Mouse (Mus musculus) CD4-positive, CD25-positive, alpha-beta regulatory T cell, adult 4 months (primary cell): ENCODE measurements at regions not wholly inside any gene's neighbourhood (a gene's known extent, or its start where the extent isn't known, plus 50 kb on each side); places are given as distances from the start of the nearest gene placed in this dataset.
"Not testable (repeated sequence)": the region's sequence is repeated elsewhere in the genome, so short reads cannot be mapped to it uniquely, and the experiment has no call there.

Source experiments
- ATAC-seq: one replicate; pipeline ENCODE4 v1.8.0; 2017

DNA sequence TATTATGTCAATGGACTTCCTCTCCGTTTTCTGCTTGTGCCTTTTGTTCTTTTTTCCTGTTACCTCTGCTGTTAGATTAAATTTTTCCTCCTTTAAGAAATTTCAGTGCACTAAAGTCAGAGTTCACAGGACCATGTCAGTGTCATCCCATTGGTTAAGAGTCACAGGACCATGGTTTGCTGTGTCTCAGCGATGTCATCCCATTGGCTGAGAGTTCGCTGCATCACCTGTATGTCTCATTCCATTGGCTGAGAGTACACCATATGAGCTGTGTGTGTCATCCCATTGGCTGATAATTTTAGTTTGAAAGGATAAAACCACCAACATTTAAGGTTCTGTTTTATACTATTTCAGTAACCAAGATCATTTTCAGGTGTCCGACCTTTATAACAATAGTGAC, 50.7 kb upstream of the Jade1 start:
- ATAC-seq, result no peak

DNA sequence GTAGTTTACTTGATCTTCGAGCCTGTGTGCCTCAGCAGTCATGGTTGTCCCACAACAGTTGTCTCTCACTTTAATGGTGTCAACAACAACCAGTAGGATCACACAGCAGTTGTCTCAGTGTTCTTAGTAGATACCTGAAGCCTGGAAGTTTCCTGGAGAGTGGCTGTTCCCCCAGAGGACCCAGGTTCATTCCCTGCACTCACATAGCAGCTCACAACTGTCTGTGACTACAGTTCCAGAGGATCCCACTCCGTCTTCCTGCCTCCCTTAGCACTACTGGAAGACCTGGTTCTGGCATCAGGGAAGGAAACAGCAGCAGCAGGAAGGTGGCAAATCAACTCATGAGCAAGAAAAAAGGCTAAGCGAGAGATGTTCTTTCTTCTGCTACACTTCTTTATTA, 53.4 kb upstream of the Jade1 start:
- no peak for ATAC-seq

DNA sequence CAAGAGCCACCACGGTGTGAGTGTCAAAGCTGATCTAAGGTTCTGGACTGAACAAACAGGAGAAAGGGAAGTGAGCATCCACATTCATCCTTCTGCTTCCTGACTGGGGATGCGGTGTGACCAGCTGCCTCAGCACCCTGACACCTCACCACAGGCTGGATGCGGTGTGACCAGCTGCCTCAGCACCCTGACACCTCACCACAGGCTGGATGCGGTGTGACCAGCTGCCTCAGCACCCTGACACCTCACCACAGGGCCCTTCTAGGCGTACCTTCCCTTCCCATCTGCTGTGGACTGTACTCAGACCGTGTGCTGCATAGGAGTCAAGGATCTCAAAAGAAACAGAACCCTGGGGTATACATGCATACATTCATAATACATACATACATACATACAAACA, 53.9 kb upstream of the Jade1 start:
- not testable (repeated sequence) for ATAC-seq

DNA sequence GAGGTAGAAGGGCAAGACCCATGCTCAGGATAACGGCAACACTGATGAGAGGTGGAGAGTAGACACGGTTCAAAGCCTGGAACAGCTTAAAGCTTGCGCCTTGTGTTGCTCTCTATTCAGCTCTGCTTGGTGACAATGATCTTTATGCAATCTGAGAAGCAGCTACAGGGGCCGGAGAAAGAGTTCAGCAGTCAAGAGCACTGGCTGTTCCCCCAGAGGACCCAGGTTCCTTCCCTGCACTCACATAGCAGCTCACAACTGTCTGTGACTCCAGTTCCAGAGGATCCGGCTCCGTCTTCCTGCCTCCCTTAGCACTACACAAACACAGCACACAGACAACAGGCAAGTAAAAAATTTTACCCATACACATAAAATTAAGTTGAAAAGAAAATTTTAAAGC, 54.4 kb upstream of the Jade1 start:
- no peak for ATAC-seq

DNA sequence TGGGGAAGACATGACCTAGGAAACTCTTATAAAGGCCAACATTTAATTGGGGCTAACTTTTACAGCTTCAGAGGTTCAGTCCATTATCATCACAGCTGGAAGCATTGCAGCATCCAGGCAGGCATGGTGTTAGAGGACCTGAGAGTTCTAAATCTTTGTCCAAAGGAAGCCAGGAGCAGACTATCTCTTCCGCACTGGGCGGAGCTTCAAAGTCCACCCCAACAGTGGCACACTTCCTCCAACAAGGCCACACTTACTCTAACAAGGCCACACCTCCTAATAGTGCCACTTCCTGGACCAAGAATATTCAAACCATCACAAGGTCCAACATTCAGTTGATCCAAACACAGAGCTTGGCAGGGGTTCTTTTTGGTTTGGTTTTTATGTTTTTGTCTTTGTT, 55.9 kb upstream of the Jade1 start:
- no peak for ATAC-seq

DNA sequence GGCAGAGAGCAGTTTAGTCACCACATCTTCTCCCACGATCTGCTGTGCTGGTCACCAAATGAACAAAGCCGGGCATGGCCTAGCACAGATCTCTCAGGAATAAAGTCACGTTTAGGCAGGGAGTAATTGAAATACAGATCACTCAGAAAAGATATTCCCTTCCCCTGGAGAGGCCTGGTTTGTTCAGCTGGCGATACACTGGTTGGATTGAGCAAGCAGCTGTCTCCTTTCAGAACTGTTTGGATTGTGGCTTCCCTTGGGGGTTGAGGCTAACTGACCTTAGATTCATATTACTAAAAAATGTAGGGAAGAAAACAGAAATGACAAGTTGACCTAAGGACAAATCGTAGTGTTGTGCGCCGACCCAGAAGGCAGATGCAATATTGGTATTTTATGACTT, 56.7 kb upstream of the Jade1 start:
- no peak for ATAC-seq

DNA sequence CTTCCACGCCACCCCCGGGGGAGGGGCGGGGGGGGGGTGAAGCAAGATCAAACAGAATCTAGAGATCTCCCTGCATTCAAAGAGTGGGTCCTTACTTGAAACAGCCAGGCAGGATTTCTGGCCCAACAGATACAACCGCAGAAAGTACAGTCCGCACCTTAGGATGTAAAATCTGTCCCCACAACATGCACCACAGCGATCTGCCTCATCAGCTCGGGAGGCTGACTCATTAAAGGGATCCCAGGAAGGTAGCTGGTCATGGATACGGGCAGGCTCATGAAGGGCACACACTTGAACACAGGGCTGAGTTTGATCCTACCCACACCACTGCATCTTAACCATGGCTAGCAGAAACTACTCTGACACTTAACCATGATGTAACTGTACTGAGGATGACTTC, 57.8 kb upstream of the Jade1 start:
- no peak for ATAC-seq

DNA sequence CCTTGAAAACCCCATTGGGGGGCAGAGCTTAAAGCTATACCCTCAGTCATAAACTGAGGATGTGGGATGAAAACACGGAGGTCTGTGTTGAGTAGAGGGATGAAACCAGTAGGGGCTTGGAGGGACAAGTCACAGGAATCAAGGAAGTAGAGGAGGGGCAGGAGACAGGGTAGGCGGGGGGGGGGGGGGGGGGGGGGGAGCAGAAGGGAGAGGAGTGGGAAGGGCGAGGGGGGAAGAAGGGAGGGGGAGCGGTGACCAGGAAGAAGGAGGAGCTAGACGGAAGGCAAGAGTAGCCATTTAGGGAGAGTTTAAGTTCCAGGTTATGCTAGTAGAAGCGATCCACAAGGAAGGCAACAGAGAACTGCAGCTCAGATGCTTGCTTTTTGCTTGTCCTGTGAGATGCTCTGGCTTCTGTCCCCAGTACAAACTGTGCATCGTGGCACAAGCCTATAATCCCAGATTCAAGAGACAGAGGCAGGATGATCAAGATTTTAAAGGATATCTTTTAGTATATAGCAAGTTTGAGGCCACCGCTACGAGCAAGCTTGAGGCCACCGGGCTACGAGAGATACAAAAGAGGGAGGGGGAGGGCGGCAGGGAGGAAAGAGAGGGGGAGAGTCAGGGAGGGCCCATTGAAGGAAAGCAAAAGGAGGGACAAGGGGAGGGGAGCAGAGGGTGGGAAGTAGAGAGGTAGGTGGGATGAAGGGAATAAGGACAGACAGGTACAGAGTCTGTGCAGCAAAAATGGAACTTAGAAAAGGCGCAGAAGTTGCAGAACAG, 58.4 kb upstream of the Jade1 start:
- no peak for ATAC-seq

DNA sequence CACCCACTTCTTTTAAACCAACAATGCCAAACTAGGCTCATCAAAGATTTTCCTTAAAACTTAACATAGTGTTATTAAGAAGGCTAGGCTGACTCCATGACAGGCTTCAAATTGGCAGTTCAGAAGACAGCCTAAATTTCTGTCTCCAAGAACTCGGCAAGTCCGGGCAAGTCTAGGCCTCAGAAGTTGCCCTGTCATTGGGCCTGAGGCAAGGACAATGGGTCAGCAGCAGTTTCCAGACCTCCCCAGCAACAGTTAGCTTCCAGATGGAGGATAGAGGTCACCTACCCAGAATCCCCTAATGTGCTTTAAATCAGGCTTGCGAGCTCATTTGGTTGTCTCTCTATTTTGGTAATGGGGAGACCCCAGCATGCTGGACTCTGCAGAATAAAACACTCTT, 59.6 kb upstream of the Jade1 start:
- ATAC-seq, result no peak

DNA sequence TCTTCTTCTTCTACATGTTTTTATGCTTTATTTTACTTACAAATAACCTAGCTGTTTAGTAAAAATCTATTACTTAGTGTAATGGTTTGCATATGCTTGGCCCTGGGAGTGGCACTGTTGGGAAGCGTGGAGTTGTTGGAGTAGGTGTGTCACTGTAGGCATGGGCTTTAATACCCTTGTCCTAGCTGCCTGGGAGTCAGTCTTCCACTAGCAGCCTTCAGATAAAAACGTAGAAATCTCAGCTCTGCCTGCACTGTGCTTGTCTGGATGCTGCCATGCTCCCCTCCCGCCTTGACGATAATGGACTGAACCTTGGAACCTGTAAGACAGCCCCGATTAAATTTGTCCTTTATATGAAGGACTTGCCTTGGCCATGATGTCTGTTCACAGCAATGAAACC, 60.4 kb upstream of the Jade1 start:
- no peak for ATAC-seq

DNA sequence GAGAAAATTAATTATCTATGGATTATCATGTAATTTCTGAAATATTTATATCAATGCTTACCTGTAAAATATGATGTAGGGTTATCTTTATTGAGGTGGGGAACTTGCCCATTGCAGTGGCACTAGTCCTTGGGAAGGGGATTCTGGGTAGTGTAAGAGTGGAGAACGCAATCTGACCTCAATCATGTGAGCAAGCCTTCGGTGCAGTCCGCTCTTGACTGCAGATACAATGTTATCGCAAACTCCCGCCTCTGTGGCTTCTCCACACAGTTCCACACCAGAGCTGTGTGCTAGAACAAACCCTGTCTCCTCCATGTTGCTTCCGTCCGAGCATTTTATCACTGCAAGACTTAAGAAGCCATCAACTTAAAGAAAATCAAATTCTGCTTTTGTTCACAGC, 62.1 kb upstream of the Jade1 start:
- no peak for ATAC-seq

DNA sequence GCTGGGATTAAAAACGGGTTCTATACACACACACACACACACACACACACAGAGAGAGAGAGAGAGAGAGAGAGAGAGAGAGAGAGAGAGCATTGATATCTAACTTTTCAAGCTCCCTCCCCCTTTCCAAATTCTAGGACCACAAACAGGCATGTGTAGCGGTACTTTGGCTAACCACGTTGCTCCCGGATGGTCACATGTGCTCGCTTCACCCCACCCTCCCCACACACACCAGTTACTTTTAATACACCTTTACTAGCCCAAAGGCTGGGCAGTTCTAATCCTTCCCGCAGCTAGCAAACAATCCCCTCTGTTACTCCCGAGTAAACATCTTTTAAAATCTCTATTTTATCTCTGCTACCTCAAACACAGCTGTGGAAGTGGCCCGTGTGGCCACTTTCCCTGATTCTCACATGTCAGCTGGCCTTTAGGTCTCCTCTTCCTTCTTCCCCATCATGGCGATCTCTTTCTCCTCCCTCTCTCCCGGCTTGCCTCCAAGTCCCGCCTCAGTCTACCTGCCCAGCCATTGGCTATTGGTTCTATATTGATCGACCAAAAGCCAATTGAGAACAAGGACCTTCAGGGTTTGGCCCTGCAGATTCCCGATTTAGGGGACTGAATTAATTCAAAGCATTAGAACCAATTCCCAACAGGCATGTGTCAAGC, 62.7 kb upstream of the Jade1 start:
- no peak for ATAC-seq

DNA sequence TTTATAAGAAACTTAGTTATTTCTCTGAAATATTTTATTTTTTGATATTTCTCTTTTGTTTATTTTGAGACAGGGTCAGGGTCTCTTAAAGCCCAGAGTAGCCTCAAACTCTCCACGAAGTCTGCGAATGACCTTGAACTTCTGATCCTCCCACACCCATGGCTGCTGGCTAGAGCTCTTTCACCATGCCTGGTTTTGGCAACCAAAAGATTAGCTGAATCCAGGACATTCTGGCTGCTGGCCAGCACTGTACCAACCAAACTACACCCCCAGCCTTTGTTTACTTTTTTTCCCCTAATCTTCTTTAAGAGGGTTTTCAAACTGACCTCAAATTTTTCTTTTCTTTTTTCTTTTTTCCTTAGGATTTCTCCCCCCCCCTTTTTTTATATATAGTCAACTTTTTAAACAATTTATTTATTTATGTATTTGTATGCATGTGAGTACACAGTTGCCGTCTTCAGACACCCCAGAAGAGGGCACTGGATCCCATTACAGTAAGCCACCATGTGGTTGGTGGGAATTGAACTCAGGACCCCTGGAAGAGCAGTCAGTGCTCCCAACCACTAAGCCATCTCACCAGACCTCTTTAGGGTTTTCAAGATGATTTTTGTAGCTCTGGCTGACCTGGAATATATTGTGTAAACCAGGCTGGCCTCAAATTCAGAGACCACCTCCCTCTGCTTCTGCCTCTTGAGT, 63.4 kb upstream of the Jade1 start:
- no peak for ATAC-seq

DNA sequence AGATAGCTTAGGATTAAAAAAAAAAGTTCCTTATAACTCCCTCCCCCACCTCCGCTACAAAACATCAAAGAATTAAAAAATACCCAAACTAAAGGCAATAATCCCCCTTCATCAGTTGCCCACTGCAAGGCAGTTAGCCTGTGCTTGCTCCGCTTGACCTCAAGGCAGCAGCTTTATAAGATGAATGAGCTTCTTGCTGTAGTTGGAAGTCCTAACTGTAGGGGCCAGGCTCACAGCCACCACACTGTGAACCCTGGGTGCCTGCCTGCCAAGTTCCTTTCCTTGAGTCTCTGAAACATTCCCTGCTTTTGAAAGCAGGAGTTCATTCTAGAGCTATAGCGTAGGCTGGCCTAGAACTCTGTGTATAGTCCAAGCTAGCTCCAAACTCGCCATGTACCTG, 64.3 kb upstream of the Jade1 start:
- ATAC-seq, result no peak

DNA sequence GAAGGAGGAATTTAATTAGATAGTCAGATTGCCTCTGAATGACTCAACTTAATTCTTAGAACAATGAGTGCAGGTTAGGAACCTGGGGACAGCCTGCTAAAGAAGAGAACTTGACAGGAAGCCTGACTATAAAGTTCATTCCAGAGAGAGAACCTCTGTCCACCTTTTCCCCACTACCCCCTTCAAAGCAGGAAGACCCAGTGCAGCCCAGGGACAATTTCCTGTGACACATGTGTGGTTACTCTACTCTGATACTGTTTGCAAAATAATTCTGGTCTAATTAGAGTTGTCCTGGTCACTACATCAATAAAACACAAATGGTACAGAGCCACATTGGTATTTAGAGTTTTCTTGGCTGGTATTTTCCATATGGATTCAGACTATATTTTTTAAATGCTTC, 65.5 kb upstream of the Jade1 start:
- no peak for ATAC-seq

DNA sequence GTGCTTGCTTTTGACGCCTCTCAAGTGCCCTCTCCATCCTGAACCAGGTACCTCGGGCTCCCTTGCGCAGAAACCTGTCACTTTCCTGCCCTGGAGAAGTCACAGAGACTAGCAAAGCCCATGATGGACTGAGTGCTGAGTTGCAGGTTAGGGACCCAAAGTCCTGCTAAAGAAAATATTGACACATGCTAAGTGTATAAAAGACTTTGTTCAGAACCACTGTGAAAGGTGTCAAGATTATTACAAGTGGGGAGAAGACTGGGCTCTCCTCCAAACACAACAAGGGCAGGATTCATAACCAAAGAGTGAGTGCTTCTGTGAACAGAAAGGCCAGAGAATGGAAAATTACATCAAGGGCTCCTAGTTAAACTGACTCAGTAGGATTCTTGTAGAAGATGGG, 66.0 kb upstream of the Jade1 start:
- ATAC-seq, result no peak

DNA sequence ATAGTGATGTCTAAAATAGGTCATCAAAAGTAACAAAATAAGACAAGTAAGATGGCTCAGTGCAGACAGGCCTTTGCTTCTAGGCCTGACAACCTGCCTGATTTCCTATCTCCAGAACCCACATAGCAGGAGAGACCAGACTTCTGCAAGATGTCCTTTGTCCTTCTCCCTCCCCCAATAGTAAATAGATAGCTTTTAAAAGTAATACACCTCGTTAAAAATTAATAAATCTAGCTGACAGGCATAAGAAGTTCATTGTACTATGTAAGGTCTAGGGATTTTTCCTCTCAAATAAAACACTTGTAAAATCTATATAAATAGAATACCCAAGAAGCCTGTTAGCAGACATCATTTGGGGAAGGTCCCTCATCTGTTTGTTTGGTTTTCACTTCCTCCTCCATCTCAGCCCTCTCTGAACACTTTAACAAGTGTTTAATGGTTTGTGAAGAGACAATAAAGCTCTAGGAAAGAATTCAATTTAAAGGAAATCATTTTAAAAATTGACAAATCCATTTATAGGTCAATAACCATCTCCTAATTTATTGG, 67.2 kb upstream of the Jade1 start:
- ATAC-seq, result no peak

DNA sequence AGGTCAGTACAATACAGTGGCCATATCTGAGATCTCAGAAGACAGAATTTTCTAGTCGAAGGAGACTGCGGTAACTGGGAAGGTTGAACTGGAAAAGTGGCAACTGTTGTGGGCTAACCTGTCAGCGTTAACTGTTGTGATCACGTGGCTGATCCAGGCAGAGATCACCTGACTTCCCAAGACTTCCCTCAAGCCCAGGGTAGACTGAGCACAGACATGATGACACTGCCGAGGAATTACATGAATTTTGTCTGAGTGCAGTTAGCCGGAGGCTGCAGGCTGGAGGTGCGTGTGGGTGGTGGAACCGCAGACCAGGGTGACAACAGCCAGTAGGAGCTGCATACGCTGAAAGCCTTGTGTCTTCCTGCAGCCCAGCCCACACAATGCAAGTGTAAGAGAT, 70.6 kb upstream of the Jade1 start:
- ATAC-seq, result no peak

DNA sequence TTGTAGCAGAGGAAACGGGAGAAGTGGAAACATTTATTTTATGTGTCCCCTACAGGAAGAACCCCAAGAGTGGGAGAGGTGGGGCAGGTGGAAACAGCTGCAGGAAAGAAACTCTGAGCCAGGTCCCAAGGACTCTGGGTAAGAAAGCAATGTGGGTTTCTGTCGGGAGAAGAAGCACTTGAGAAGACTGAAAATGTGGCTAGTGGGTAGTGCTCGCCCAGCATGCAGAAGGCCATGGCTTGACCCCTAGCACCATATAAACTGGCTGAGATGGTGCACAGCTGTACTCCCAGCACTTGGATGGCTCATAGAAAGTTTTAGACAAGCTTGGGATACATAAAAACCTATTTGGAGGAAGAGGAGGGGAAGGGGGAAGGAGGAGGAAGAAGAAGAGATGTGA, 71.9 kb upstream of the Jade1 start:
- no peak for ATAC-seq

DNA sequence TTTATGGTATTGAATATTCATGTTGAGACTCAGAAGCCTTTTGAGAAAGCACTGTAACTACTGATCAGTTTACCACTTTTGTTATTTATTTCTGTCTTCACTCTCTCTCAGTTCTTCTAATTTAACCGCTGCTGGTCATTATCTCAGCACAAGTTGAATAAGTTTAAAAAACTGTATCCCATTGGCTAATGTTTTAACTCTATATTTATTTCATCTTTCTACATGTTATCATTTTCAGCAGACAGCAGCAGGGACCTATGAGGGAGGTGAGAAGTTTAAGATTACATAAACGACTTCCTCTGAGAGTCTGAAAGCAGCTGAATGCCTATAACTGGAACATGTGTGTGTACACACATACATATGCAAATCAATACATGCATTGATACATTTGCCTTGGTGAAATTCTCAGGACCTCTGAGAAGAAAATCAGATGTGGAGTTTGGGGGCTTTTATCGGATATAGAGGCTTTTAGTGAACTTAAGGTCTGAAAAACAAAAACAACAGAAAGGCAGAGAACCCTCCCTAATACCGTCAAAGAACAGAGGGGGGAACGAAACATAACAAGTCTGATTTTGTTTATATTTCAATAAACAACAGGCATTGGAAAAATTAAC, 72.5 kb upstream of the Jade1 start:
- no peak for ATAC-seq

DNA sequence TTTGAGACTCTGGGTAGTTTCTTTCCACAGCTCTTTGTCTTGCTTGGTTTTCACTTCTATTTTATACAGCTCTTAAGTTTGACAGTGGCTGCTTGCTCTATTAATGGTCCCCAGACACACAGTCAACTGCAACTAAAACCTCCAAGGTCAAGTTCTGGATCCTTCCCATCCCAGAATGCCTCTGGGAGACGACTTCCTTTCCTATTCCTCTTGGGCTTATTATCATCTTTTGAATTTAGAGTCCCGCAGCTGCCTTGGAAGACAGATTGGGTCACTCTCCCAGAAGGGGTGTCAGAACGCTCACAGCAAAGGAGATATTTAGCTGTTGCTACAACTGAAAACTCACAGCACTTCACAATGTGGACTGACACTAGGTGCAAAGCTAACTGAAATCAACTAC, 75.3 kb upstream of the Jade1 start:
- ATAC-seq, result no peak

DNA sequence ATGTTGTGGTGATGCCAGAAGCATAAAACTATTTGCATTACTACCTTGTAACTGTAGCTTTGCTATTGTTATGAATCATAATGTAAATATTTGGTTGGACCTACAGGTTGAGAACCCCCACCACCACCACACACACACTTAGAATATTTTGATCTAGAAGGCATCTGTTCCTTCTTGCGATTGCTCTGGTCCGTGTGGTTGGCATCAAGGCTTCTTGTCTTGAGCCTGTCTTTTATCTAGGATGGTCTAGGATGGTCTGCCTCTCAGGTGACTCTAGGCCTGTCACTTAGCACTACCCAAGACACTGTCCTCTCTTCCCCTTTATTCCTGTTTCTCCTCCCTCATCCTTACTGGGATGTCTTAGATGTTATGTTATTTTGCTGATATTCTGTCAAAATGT, 76.6 kb upstream of the Jade1 start:
- ATAC-seq, result no peak

DNA sequence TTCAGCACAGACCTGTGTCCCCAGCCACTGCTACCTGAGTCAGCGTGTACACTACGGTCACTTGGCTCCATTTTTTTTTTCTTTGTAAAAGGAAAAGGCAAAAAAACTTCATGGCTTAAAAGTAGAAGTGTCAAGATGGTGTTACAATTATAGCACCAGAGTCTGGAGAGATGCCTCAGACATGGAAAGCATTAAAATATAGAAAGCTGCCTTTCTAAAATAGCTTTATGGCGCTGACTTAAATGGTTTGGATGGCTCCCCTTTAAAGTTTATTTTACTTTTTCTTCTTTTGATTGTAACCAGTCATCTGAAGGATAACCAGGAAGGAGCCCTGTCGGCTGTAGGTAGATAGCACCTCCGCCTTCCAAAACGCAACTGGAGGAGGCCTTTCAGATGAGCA, 79.0 kb upstream of the Jade1 start:
- no peak for ATAC-seq

DNA sequence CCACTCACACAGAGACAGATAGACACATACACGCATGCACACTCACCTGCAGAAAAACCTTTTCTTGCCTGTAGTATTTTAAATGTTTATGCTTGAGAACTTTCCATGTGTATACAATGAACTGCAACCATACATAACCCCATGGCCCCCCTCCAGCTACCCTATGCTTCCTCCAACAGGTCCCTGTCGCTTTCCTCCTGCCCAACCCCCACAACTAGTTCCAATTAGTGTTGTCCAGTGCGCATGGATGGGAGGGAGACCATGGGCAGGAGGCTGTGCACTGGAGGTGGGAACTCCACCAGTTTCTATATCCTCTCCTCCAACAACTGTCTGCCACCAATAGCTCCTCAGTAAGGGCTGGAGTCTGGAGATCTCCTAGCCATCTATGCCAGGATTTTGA, 82.9 kb upstream of the Jade1 start:
- ATAC-seq, result no peak
